Mouse (Mus musculus) forebrain, embryonic 15.5 days (tissue): ENCODE data around the gene Sp100. TPM values are rescaled to one million over a fixed set of nuclear protein-coding genes. Genes with fewer than 3 reads are reported as not detected.

ENCODE experiments used
- ATAC-seq: fragments of 200-750 bp; cut with Nextera tagmentation; replicated peaks from 2 replicates; pipeline ENCODE4 v1.8.0; 2017; ENCODE audit warnings: mild to moderate bottlenecking, moderate TSS enrichment, moderate library complexity
- H3K27ac ChIP-seq: fragments of 300-500 bp; sonication (generic); replicated peaks from 2 replicates; pipeline ENCODE4 v1.5.1; 2015; ENCODE audit warnings: mild to moderate bottlenecking, inconsistent platforms
- H3K27me3 ChIP-seq: fragments of 300-500 bp; sonication (generic); 2 replicates; pipeline ENCODE4 v1.6.1; 2015; ENCODE audit warnings: inconsistent platforms
- H3K36me3 ChIP-seq: fragments of 300-500 bp; sonication (generic); 2 replicates; pipeline ENCODE4 v1.6.1; 2015; ENCODE audit warnings: mild to moderate bottlenecking, inconsistent platforms
- H3K4me1 ChIP-seq: fragments of 300-500 bp; sonication (generic); 2 replicates; pipeline ENCODE4 v1.6.1; 2015; ENCODE audit warnings: inconsistent platforms
- H3K4me2 ChIP-seq: fragments of 300-500 bp; sonication (generic); replicated peaks from 2 replicates; pipeline ENCODE4 v1.6.1; 2015; ENCODE audit warnings: mild to moderate bottlenecking, inconsistent platforms
- H3K4me3 ChIP-seq: fragments of 300-500 bp; sonication (generic); 2 replicates; pipeline ENCODE4 v1.5.1; 2015; ENCODE audit warnings: mild to moderate bottlenecking, inconsistent platforms
- H3K9ac ChIP-seq: fragments of 300-500 bp; sonication (generic); replicated peaks from 2 replicates; pipeline ENCODE4 v1.6.1; 2015; ENCODE audit warnings: mild to moderate bottlenecking, inconsistent platforms
- H3K9me3 ChIP-seq: fragments of 300-500 bp; sonication (generic); 2 replicates; pipeline ENCODE4 v1.6.1; 2016; ENCODE audit warnings: inconsistent platforms
- WGBS: fragments of 180-500 bp; shearing (Covaris S2); methylation state at CpG from one replicate; pipeline ENCODE4 v1.1.7; 2015; ENCODE audit warnings: mixed read lengths; 5-methylcytosine and 5-hydroxymethylcytosine counted together
- microRNA-seq: library from miRNA; unstranded; fragments of <30 nt; microRNA quantifications from one replicate; pipeline ENCODE4, GENCODE M21; 2016
- polyA plus RNA-seq: library from polyadenylated mRNA; unstranded; fragments of >200 nt; fragmentation: Nextera tagmentation; extraction: Ambion mirVana; gene quantifications from 2 replicates; pipeline ENCODE4 v1.2.1, GENCODE M21; 2015

Gene Sp100
- polyA plus RNA-seq, 1 experiment from 2014 or later: 0.46 TPM

GRCm38 (mm10) chr1:85757531-85758230, 107.9 kb downstream of the Sp100 start:
- no peak overlapping the region for H3K27ac ChIP-seq
- no peaks in the 10 kb centered on the region for H3K36me3 ChIP-seq
- WGBS: 87% methylated on average over 6 of the region's 6 CpGs
- 0 out of 2 replicates have a peak, but pooled peaks cover 4% of the 10 kb centered on the region for H3K4me1 ChIP-seq
- no peaks in the 10 kb centered on the region for H3K27me3 ChIP-seq
- H3K4me3 ChIP-seq: no peak overlapping the region
- no peak for ATAC-seq
- H3K4me2 ChIP-seq: no peak overlapping the region
- H3K9me3 ChIP-seq: no peaks in the 10 kb centered on the region
- no peak overlapping the region for H3K9ac ChIP-seq

GRCm38 (mm10) chr1:85758231-85758968, 108.6 kb downstream of the Sp100 start:
- no peak overlapping the region for H3K4me2 ChIP-seq
- H3K36me3 ChIP-seq: no peaks in the 10 kb centered on the region
- WGBS: 22% methylated on average over 14 of the region's 14 CpGs
- no peak overlapping the region for H3K4me3 ChIP-seq
- 0 out of 2 replicates have a peak, but pooled peaks cover 4% of the 10 kb centered on the region for H3K4me1 ChIP-seq
- H3K27me3 ChIP-seq: no peaks in the 10 kb centered on the region
- H3K9ac ChIP-seq: no peak overlapping the region
- H3K27ac ChIP-seq: no peak overlapping the region
- ATAC-seq: no peak
- no peaks in the 10 kb centered on the region for H3K9me3 ChIP-seq

- no peak overlapping the region for H3K4me2 ChIP-seq
- no peaks in the 10 kb centered on the region for H3K9me3 ChIP-seq
- H3K36me3 ChIP-seq: no peaks in the 10 kb centered on the region
- H3K9ac ChIP-seq: no peak overlapping the region
- H3K4me3 ChIP-seq: no peak overlapping the region
- ATAC-seq: no peak
- WGBS: 0% methylated on average over 1 of the region's 1 CpGs
- no peaks in the 10 kb centered on the region for H3K27me3 ChIP-seq
- H3K27ac ChIP-seq: no peak overlapping the region
- 0 out of 2 replicates have a peak, but pooled peaks cover 4% of the 10 kb centered on the region for H3K4me1 ChIP-seq
These were observed 109.1 kb downstream of the Sp100 start for GRCm38 (mm10) chr1:85758969-85759293.

Small RNA genes lying within 50 kb of the gene (microRNA-seq; reads per million reads assigned to microRNA genes)
- gene Mir8096: not detected

Other genes with a start within 250 kb of the Sp100 start
- gene G530012D18Rik, start 74.3 kb upstream of the Sp100 start, polyA plus RNA-seq: not detected in 2 replicates
- gene Sp110, start 51.2 kb upstream of the Sp100 start, polyA plus RNA-seq: 0.36 and 0.43 TPM in 2 replicates
- gene Sp140, start 49.6 kb upstream of the Sp100 start, polyA plus RNA-seq: 0.23 and 0.38 TPM in 2 replicates
- gene A630001G21Rik, start 128.7 kb downstream of the Sp100 start, polyA plus RNA-seq: 0.29 and 0.41 TPM in 2 replicates
- 49.2 and 53.2 TPM in 2 replicates for gene Cab39, start 143.5 kb downstream of the Sp100 start, polyA plus RNA-seq
- 148 and 160 TPM in 2 replicates for gene Itm2c, start 244.3 kb downstream of the Sp100 start, polyA plus RNA-seq